8 mouse cellular contexts compared by ENCODE assay signal in genomic region chr9:44878776-44879500, GRCm38 (mm10). TPM values are rescaled to one million over a fixed set of nuclear protein-coding genes. Genes with fewer than 3 reads are reported as not detected.
DNase-seq lines count a peak whose midpoint lies in the region; ATAC-seq and TF ChIP-seq lines count a peak whose summit lies in the region.

No protein-coding gene starts in this region.

- no peak overlapping the region for H3K27ac ChIP-seq in cerebellum, adult 2 months (ENCODE audit: insufficient read depth, low read length)
- H3K27ac ChIP-seq in embryonic facial prominence, embryonic 14.5 days (replicated peaks; ENCODE audit: low read depth, low read length) = 0 out of 2 replicates have a peak overlapping the region, but pooled peaks have one; percentile 98
- no peak overlapping the region for H3K27ac ChIP-seq in limb, embryonic 13.5 days
- peak overlapping the region; percentile 100 for H3K27ac ChIP-seq in neural tube, embryonic 15.5 days (replicated peaks)

- TF ChIP-seq POLR2A in cerebellum, adult 2 months (IDR thresholded peaks at IDR 0.05; ENCODE audit: borderline replicate concordance, insufficient read depth, low read length) = no peak

- H3K9ac ChIP-seq in embryonic facial prominence, embryonic 14.5 days (ENCODE audit: low read depth, low read length) = peak overlapping the region; percentile 94
- H3K9ac ChIP-seq in limb, embryonic 13.5 days = peak overlapping the region; percentile 97
- peak overlapping the region; percentile 91 for H3K9ac ChIP-seq in neural tube, embryonic 15.5 days (replicated peaks)

- H3K27me3 ChIP-seq in cerebellum, adult 2 months (ENCODE audit: control insufficient read depth, insufficient read depth, low read length) = no peaks in the 10 kb centered on the region
- H3K27me3 ChIP-seq in embryonic facial prominence, embryonic 14.5 days (replicated peaks; ENCODE audit: control insufficient read depth, insufficient read depth, low read length) = no peaks in the 10 kb centered on the region
- H3K27me3 ChIP-seq in limb, embryonic 13.5 days = no peaks in the 10 kb centered on the region
- H3K27me3 ChIP-seq in neural tube, embryonic 15.5 days (replicated peaks) = no peaks in the 10 kb centered on the region

- no peaks in the 10 kb centered on the region for H3K9me3 ChIP-seq in embryonic facial prominence, embryonic 14.5 days (ENCODE audit: control insufficient read depth, low read length)
- no peaks in the 10 kb centered on the region for H3K9me3 ChIP-seq in limb, embryonic 13.5 days
- H3K9me3 ChIP-seq in neural tube, embryonic 15.5 days (replicated peaks) = no peaks in the 10 kb centered on the region

- H3K4me2 ChIP-seq in embryonic facial prominence, embryonic 14.5 days (ENCODE audit: low read depth, low read length) = peak overlapping the region; percentile 96
- peak overlapping the region; percentile 98 for H3K4me2 ChIP-seq in limb, embryonic 13.5 days (replicated peaks)
- peak overlapping the region; percentile 75 for H3K4me2 ChIP-seq in neural tube, embryonic 15.5 days

- H3K4me3 ChIP-seq in cerebellum, adult 2 months (replicated peaks; ENCODE audit: insufficient read depth, low read depth, low read length) = peak overlapping the region; percentile 62
- H3K4me3 ChIP-seq in embryonic facial prominence, embryonic 14.5 days (ENCODE audit: low read depth, low read length) = peak overlapping the region; percentile 83
- peak overlapping the region; percentile 87 for H3K4me3 ChIP-seq in limb, embryonic 13.5 days
- H3K4me3 ChIP-seq in neural tube, embryonic 15.5 days (replicated peaks) = peak overlapping the region; percentile 68

- no peaks in the 10 kb centered on the region for H3K36me3 ChIP-seq in embryonic facial prominence, embryonic 14.5 days (ENCODE audit: control insufficient read depth, insufficient read depth, low read length)
- peaks cover 5% of the 10 kb centered on the region for H3K36me3 ChIP-seq in limb, embryonic 13.5 days
- H3K36me3 ChIP-seq in neural tube, embryonic 15.5 days = no peaks in the 10 kb centered on the region

- ATAC-seq in embryonic facial prominence, embryonic 14.5 days (ENCODE audit: low read depth) = no peak
- no peak for ATAC-seq in limb, embryonic 13.5 days (ENCODE audit: low FRiP score, low read depth)
- no peak for ATAC-seq in neural tube, embryonic 15.5 days (ENCODE audit: low FRiP score)

- DNase-seq in cerebellum, adult 2 months = no peak
- no peak for DNase-seq in cerebellum, postnatal 36 days
- DNase-seq in 3T3-L1 (ENCODE audit: low read depth, low spot score) = peak; percentile 14
- peak; percentile 37 for DNase-seq in embryonic facial prominence, embryonic 14.5 days (ENCODE audit: low spot score)
- no peak for DNase-seq in left cerebral cortex, postnatal 36 days (ENCODE audit: low spot score in 2 of 2)
- no peak for DNase-seq in ovary, postnatal 10 days (ENCODE audit: low spot score)

- no peak for TF ChIP-seq CTCF in cerebellum, adult 2 months (IDR thresholded peaks at IDR 0.05; ENCODE audit: borderline replicate concordance, insufficient read depth, low read depth, low read length)

- peaks cover 24% of the 10 kb centered on the region; the same call in 1 of the 2 replicates for H3K4me1 ChIP-seq in cerebellum, adult 2 months (ENCODE audit: control insufficient read depth, insufficient read depth, low read length)
- H3K4me1 ChIP-seq in embryonic facial prominence, embryonic 14.5 days (ENCODE audit: control insufficient read depth, insufficient read depth, low read length) = peaks cover 28% of the 10 kb centered on the region
- H3K4me1 ChIP-seq in limb, embryonic 13.5 days = peaks cover 67% of the 10 kb centered on the region
- H3K4me1 ChIP-seq in neural tube, embryonic 15.5 days = peaks cover 63% of the 10 kb centered on the region

- 5% methylated on average over 9 of the region's 9 CpGs for WGBS in cerebellum, adult 2 months
- 18% methylated on average over 9 of the region's 9 CpGs for WGBS in embryonic facial prominence, embryonic 14.5 days
- WGBS in limb, embryonic 13.5 days = 22% methylated on average over 9 of the region's 9 CpGs
- WGBS in neural tube, embryonic 15.5 days = 15% methylated on average over 9 of the region's 9 CpGs

- intact Hi-C loops in left cerebral cortex, postnatal 36 days (cut with DNase I) = no loop called here

RNA-seq across cellular contexts. Expression of gene Kmt2a, which starts 2.2 kb away (rescaled TPM):
- 31.3 and 39.0 TPM in 2 replicates for polyA plus RNA-seq in cerebellum, adult 2 months (2012; rRNA removed)
- polyA plus RNA-seq in embryonic facial prominence, embryonic 14.5 days (2014; fragmentation: Nextera tagmentation; extraction: Ambion mirVana) = 12.0 and 12.3 TPM in 2 replicates
- polyA plus RNA-seq in limb, embryonic 13.5 days (2015; fragmentation: Nextera tagmentation; extraction: Ambion mirVana) = 18.0 and 20.3 TPM in 2 replicates
- 20.3 and 23.3 TPM in 2 replicates for polyA plus RNA-seq in neural tube, embryonic 15.5 days (2015; fragmentation: Nextera tagmentation; extraction: Ambion mirVana)
- total RNA-seq in left cerebral cortex, postnatal 36 days (2021) = 10 to 100 TPM; 52.2 to 79.3 TPM

RNA-seq across cellular contexts. Expression of gene Atp5l, which starts 41.6 kb away (rescaled TPM):
- polyA plus RNA-seq in cerebellum, adult 2 months (2012; rRNA removed) = 989 and 996 TPM in 2 replicates
- 681 and 870 TPM in 2 replicates for polyA plus RNA-seq in embryonic facial prominence, embryonic 14.5 days (2014; fragmentation: Nextera tagmentation; extraction: Ambion mirVana)
- 613 and 626 TPM in 2 replicates for polyA plus RNA-seq in limb, embryonic 13.5 days (2015; fragmentation: Nextera tagmentation; extraction: Ambion mirVana)
- polyA plus RNA-seq in neural tube, embryonic 15.5 days (2015; fragmentation: Nextera tagmentation; extraction: Ambion mirVana) = 830 and 890 TPM in 2 replicates
- total RNA-seq in left cerebral cortex, postnatal 36 days (2021) = 100 to 1,000 TPM; 303 to 311 TPM

Comparison
In these comparisons a context has a peak if more than half of its experiments do, and no peak if none do; other contexts are left out.
1. DNase-seq: peak in 3T3-L1 (single experiment) and embryonic facial prominence, embryonic 14.5 days (single experiment); none in cerebellum, adult 2 months (0 of 2), cerebellum, postnatal 36 days (0 of 2), left cerebral cortex, postnatal 36 days (0 of 2) and ovary, postnatal 10 days (single experiment).
2. H3K27ac ChIP-seq: peak in embryonic facial prominence, embryonic 14.5 days (single experiment) and neural tube, embryonic 15.5 days (single experiment); none in cerebellum, adult 2 months (single experiment) and limb, embryonic 13.5 days (single experiment).
3. Peak in every context shown above with its lines, with median percentiles within 50 percentile points of each other: H3K4me3 ChIP-seq, H3K4me2 ChIP-seq and H3K9ac ChIP-seq.